18 mouse cellular contexts compared by ENCODE assay signal in genomic region chr12:79141384-79141783, GRCm38 (mm10). TPM values are rescaled to one million over a fixed set of nuclear protein-coding genes. Genes with fewer than 3 reads are reported as not detected.
DNase-seq lines count a peak whose midpoint lies in the region; ATAC-seq lines count a peak whose summit lies in the region.
"Had no signal": no experiment of that assay in that cellular context is flagged by ENCODE, and none has a peak within 500 bp of the region (broad histone marks: within the 10 kb centered on the region; RNA-seq: fewer than 3 reads in every experiment).

No protein-coding gene starts in this region.

- peak; percentile 46 for DNase-seq in ES-CJ7 (ENCODE audit: low read depth, low spot score)
- DNase-seq in R1 (ENCODE audit: low read depth, low spot score): peak; percentile 48
- DNase-seq in gonadal fat pad, adult 2 months (ENCODE audit: low read depth): peak; percentile 28
- no peak for DNase-seq in kidney, adult 8-10 months
- no peak for DNase-seq in right cerebral cortex, adult 18-20 months
- no peak for DNase-seq in retina, embryonic 14.5 days (ENCODE audit: low spot score)
- DNase-seq: adrenal gland, adult 8-10 months; cerebellum, adult 18-20 months; cerebellum, adult 9-11 months; cerebellum, postnatal 36 days; gastrocnemius, postnatal 10 days; heart, postnatal 10 days; heart, postnatal 4 days had no signal

- peak; percentile 53; the same call in 1 of the 2 replicates for ATAC-seq in neutrophil, adult 5-6 weeks (ENCODE audit: extremely low read depth, insufficient number of reproducible peaks, low FRiP score, poor library complexity, severe bottlenecking)
- ATAC-seq: activated CD4-positive, CD25-positive, alpha-beta regulatory T cell, adult 4 months; forebrain, embryonic 16.5 days; hindbrain, embryonic 16.5 days had no signal

RNA-seq across cellular contexts. Expression of gene Arg2, which starts 10.8 kb away (rescaled TPM):
- 23.2 and 26.8 TPM in 2 replicates for polyA plus RNA-seq in gonadal fat pad, adult 2 months (2012; rRNA removed)
- 151 and 165 TPM in 2 replicates for total RNA-seq in neutrophil, adult 5-6 weeks (2017)
- total RNA-seq: gastrocnemius, postnatal 10 days; heart, postnatal 10 days; heart, postnatal 4 days had no signal
- polyA plus RNA-seq: G1E had no signal

RNA-seq across cellular contexts. Expression of gene Vti1b, which starts 31.1 kb away (rescaled TPM):
- polyA plus RNA-seq in gonadal fat pad, adult 2 months (2012; rRNA removed): 36.8 and 46.8 TPM in 2 replicates
- total RNA-seq in neutrophil, adult 5-6 weeks (2017): 162 and 189 TPM in 2 replicates

RNA-seq across cellular contexts. Expression of gene Rdh11, which starts 50.7 kb away (rescaled TPM):
- polyA plus RNA-seq in gonadal fat pad, adult 2 months (2012; rRNA removed): 20.4 and 22.4 TPM in 2 replicates
- total RNA-seq in neutrophil, adult 5-6 weeks (2017): 19.6 and 20.9 TPM in 2 replicates

RNA-seq across cellular contexts. Expression of gene Pigh, which starts 51.9 kb away (rescaled TPM):
- polyA plus RNA-seq in gonadal fat pad, adult 2 months (2012; rRNA removed): 12.3 and 12.5 TPM in 2 replicates
- total RNA-seq in neutrophil, adult 5-6 weeks (2017): 6.1 and 9.7 TPM in 2 replicates

Comparison
In these comparisons a context has a peak if more than half of its experiments do, and no peak if none do; other contexts are left out.
1. DNase-seq: peak in ES-CJ7 (single experiment), R1 (single experiment) and gonadal fat pad, adult 2 months (single experiment); none in kidney, adult 8-10 months (0 of 2), right cerebral cortex, adult 18-20 months (single experiment) and retina, embryonic 14.5 days (single experiment).